Mouse (Mus musculus) heart, adult 2 months (tissue): ENCODE measurements around the gene Vrk1.

ENCODE experiments used
- CTCF ChIP-seq: fragments of 200-600 bp; IDR thresholded peaks from 2 replicates; pipeline ENCODE4 v1.8.1; 2022; ENCODE audit warnings: antibody characterized with exemption, mild to moderate bottlenecking, moderate library complexity
- EP300 ChIP-seq: fragments of 200-500 bp; IDR thresholded peaks from 2 replicates; pipeline ENCODE4 v1.6.1; 2011; ENCODE audit warnings: low read depth, low read length, control low read depth; ENCODE audit not compliant: insufficient read depth

DNA sequence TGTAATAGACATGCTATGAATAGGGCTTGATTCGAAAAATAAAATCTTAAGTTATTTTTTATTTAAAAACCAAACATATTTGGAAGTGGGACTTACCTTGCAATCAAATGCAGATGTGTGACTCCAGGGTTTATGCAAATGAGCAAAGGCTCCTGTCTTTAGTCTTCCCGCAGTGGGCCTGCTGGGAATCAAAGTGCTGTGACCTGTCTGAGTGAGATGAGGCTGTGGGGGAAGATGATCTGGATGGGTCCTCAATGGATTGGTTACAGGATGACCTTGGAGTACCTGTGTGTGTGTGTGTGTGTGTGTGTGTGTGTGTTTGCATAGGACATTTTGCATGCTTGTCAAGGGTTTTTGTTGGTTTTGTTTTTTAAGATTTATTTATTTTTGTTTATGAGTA lies 2.1 kb downstream of the Vrk1 start:
- no peak for TF ChIP-seq EP300
- no peak for TF ChIP-seq CTCF
